Mouse (Mus musculus) kidney, embryonic 15.5 days (tissue): ENCODE measurements around the gene Plcb4. TPM values are rescaled to one million over a fixed set of nuclear protein-coding genes. Genes with fewer than 3 reads are reported as not detected.

Source experiments
- ATAC-seq: fragments of 200-750 bp; cut with Nextera tagmentation; replicated peaks from 2 replicates; pipeline ENCODE4 v1.8.0; 2017; ENCODE audit warnings: moderate TSS enrichment; ENCODE audit not compliant: low FRiP score
- H3K27ac ChIP-seq: fragments of 300-500 bp; sonication (generic); 2 replicates; pipeline ENCODE4 v1.5.1; 2015; ENCODE audit warnings: mild to moderate bottlenecking, inconsistent platforms
- H3K27me3 ChIP-seq: fragments of 300-500 bp; sonication (generic); 2 replicates; pipeline ENCODE4 v1.6.1; 2015; ENCODE audit warnings: inconsistent platforms
- H3K36me3 ChIP-seq: fragments of 300-500 bp; sonication (generic); 2 replicates; pipeline ENCODE4 v1.6.1; 2015; ENCODE audit warnings: inconsistent platforms
- H3K4me1 ChIP-seq: fragments of 300-500 bp; sonication (generic); 2 replicates; pipeline ENCODE4 v1.6.1; 2015; ENCODE audit warnings: inconsistent platforms
- H3K4me2 ChIP-seq: fragments of 300-500 bp; sonication (generic); 2 replicates; pipeline ENCODE4 v1.6.1; 2015; ENCODE audit warnings: moderate library complexity, mild to moderate bottlenecking, inconsistent platforms
- H3K4me3 ChIP-seq: fragments of 300-500 bp; sonication (generic); replicated peaks from 2 replicates; pipeline ENCODE4 v1.5.1; 2015; ENCODE audit warnings: mild to moderate bottlenecking, inconsistent platforms
- H3K9ac ChIP-seq: fragments of 300-500 bp; sonication (generic); 2 replicates; pipeline ENCODE4 v1.6.1; 2015; ENCODE audit warnings: mild to moderate bottlenecking, inconsistent platforms
- H3K9me3 ChIP-seq: fragments of 300-500 bp; sonication (generic); replicated peaks from 2 replicates; pipeline ENCODE4 v1.6.1; 2016; ENCODE audit warnings: inconsistent platforms
- WGBS: fragments of 180-500 bp; shearing (Covaris S2); methylation state at CpG from one replicate; pipeline ENCODE4 v1.1.7; 2015; ENCODE audit warnings: mixed read lengths; 5-methylcytosine and 5-hydroxymethylcytosine counted together
- polyA plus RNA-seq: library from polyadenylated mRNA; unstranded; fragments of >200 nt; fragmentation: Nextera tagmentation; extraction: Ambion mirVana; gene quantifications from 2 replicates; pipeline ENCODE4 v1.2.1, GENCODE M21; 2015

The Plcb4 gene
- polyA plus RNA-seq, 1 experiment from 2014 or later, result 20.9 TPM

DNA sequence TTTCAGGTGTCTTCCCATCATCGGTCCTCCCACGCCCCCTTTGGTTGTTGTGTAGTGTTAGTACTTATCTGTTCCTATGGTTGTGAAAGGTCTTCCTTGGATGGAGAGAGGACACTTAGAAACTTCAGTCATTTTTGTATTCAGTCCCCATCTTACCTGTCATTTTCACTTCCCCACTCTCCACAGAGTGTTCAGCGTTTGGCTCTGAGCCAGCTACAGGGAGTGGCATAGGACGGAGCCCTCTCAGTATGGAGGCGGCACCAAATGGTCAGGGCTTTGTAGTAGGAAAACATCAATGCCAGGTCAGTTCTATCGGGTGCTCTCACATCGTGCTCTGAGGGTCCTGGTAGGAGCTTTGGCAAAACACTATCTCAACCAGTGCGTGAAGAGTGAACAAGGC lies 85.9 kb downstream of the Plcb4 start:
- H3K4me2 ChIP-seq, result no peak overlapping the region
- 67% methylated on average over 8 of the region's 8 CpGs for WGBS

DNA sequence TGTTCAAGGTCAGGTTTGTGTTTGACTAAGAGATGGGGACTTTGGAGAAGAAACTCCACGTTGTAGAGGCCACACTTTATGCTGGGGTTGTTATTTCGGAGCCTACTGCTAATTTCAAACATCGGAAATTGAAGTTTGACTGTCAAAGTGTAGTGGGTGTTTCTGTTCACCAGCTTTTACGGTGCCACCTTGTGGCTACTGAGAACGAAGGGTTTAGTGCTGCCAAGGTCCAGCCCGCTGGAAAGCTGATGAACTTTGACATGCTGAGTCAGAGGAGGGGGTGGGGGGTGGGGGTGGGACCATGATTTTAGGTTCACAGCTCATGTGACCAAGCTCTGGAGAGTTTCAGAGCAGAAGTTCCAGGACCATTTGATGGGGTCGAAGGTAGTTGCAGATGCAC lies 86.3 kb downstream of the Plcb4 start:
- Histone ChIP-seq H3K4me2 (no peak overlapping the region), H3K9ac (no peak overlapping the region), H3K9me3 (no peaks in the 10 kb centered on the region), H3K27ac (no peak overlapping the region), H3K4me3 (no peak overlapping the region), H3K27me3 (no peaks in the 10 kb centered on the region), H3K36me3 (no peaks in the 10 kb centered on the region), H3K4me1 (peaks cover 40% of the 10 kb centered on the region)
- WGBS, result 53% methylated on average over 7 of the region's 7 CpGs
- no peak for ATAC-seq

More for the DNA sequence above, 85.9 kb downstream of the Plcb4 start:
- Histone ChIP-seq H3K4me3 (no peak overlapping the region), H3K27ac (no peak overlapping the region), H3K9me3 (no peaks in the 10 kb centered on the region), H3K27me3 (no peaks in the 10 kb centered on the region), H3K36me3 (no peaks in the 10 kb centered on the region), H3K4me1 (peaks cover 37% of the 10 kb centered on the region), H3K9ac (no peak overlapping the region)
- ATAC-seq, result peak; percentile 30; the same call in 1 of the 2 replicates

DNA sequence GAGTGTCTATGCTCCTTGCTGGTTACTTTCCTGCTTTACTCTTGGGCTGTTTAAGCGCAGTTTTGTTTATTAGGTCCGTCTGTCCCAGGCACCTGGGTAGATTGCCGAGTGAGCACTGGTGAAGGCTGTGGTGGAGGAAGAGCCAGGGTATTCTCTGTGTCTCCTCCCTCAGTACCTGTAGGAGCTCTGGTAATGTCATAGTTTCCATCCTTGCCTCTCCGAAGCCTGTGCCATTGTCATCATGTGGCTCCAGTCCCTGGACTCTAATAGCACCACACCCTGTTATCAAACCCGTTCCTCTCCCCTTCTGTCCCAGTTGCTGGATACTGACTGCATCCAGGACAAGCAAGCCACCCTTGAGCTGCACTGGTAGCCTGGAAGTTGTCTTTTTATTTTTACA lies 89.6 kb downstream of the Plcb4 start:
- Histone ChIP-seq H3K4me3 (no peak overlapping the region), H3K4me2 (no peak overlapping the region), H3K27ac (no peak overlapping the region), H3K27me3 (no peaks in the 10 kb centered on the region), H3K9me3 (no peaks in the 10 kb centered on the region), H3K36me3 (no peaks in the 10 kb centered on the region), H3K9ac (no peak overlapping the region), H3K4me1 (peaks cover 22% of the 10 kb centered on the region)
- ATAC-seq, result no peak
- 73% methylated on average over 5 of the region's 5 CpGs for WGBS

DNA sequence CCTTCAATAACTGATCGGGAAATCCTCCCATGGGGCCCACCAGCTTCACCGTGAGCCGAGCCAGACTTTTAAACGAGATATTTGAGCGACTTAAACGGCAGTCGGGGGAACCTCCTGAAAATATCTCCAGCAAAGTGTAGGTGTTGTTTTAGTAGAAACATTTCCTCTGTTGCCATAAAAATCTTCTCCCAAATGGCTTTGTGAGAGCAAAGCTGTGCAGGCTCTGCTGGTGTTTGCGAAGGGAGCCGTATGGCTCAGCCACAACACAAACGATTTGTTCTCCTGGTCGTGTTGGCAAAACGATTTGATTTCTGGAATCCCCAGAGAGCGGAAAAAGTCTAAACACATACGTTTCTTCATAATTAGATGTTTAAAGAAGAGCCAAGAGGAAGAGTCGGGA lies 90.8 kb downstream of the Plcb4 start:
- Histone ChIP-seq H3K9me3 (no peaks in the 10 kb centered on the region), H3K4me2 (no peak overlapping the region), H3K36me3 (no peaks in the 10 kb centered on the region), H3K4me1 (peaks cover 17% of the 10 kb centered on the region), H3K4me3 (no peak overlapping the region), H3K9ac (no peak overlapping the region), H3K27ac (no peak overlapping the region), H3K27me3 (no peaks in the 10 kb centered on the region)
- WGBS, result 53% methylated on average over 15 of the region's 15 CpGs
- ATAC-seq, result no peak

DNA sequence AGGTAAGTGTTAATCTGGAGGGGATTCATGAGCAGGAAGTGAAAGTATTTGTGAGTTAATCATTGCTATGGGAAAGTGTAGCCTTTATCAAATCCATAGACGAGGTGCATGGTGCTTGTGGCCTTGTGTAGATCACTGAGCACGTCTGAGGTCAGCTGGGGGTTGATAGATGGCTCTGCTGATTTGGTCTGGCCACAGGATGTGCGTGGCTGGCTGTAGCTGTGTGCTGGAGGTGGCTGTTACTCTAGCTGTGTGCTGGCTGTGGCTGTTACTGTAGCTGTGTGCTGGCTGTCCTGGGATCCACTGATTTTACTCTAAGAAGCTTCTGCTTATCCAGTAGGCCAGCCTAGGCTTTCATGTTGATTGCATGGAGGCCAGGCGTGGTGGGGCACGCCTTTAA lies 91.9 kb downstream of the Plcb4 start:
- Histone ChIP-seq H3K36me3 (no peaks in the 10 kb centered on the region), H3K4me2 (no peak overlapping the region), H3K9me3 (no peaks in the 10 kb centered on the region), H3K4me3 (no peak overlapping the region), H3K4me1 (peaks cover 13% of the 10 kb centered on the region; the same call in 1 of the 2 replicates), H3K9ac (no peak overlapping the region), H3K27me3 (no peaks in the 10 kb centered on the region), H3K27ac (no peak overlapping the region)
- ATAC-seq, result peak; percentile 68; the same call in 1 of the 2 replicates
- WGBS, result 62% methylated on average over 5 of the region's 5 CpGs

DNA sequence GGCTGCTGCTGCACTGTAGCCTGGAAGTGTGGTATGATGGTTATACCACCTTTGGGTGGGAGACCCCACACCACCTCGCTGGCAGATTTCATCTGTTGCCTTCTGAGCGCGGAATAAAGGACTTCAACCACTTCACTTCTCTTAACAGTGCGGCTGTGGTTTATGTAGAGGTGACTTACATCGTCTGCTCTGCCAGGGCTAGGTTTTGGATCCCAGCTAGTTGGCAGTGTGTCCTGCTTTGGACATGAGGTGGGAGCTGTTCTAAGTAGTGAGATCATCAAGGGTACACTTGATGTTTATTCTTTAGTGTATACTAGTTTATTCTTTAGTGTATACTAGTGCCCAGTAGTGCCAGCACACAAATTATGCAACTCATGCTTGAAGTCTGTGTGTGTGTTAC lies 97.0 kb downstream of the Plcb4 start:
- WGBS, result 94% methylated on average over 5 of the region's 5 CpGs
- Histone ChIP-seq H3K4me2 (no peak overlapping the region), H3K9ac (no peak overlapping the region), H3K27me3 (no peaks in the 10 kb centered on the region), H3K4me1 (0 out of 2 replicates have a peak, but pooled peaks cover 5% of the 10 kb centered on the region), H3K27ac (no peak overlapping the region), H3K4me3 (no peak overlapping the region), H3K36me3 (no peaks in the 10 kb centered on the region), H3K9me3 (no peaks in the 10 kb centered on the region)
- no peak for ATAC-seq

DNA sequence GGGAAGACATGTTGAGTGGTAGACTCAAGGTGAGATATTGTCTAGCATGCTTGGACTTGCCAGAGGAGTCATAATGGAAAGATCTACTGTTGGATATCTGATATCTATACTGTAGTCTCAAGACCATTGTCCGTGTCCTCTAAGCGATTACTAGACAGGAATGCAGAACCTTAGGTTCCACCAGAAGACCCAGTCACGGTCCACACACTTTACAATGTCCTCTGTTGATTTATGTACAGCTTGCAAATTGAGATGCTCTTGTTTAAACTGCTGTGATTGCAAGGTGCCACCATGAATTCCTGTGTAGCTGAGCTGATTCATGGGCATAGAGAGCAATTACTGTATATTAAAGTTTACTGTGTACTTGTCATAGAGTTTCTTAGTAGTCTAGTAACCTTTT lies 98.7 kb downstream of the Plcb4 start:
- H3K27ac ChIP-seq, result no peak overlapping the region
- H3K36me3 ChIP-seq, result no peaks in the 10 kb centered on the region
- 58% methylated on average over 3 of the region's 3 CpGs for WGBS
- H3K27me3 ChIP-seq, result no peaks in the 10 kb centered on the region
- H3K9ac ChIP-seq, result no peak overlapping the region
- peaks cover 8% of the 10 kb centered on the region; the same call in 1 of the 2 replicates for H3K4me1 ChIP-seq
- no peak overlapping the region for H3K4me2 ChIP-seq
- H3K9me3 ChIP-seq, result no peaks in the 10 kb centered on the region
- ATAC-seq, result peak; percentile 73
- H3K4me3 ChIP-seq, result no peak overlapping the region

DNA sequence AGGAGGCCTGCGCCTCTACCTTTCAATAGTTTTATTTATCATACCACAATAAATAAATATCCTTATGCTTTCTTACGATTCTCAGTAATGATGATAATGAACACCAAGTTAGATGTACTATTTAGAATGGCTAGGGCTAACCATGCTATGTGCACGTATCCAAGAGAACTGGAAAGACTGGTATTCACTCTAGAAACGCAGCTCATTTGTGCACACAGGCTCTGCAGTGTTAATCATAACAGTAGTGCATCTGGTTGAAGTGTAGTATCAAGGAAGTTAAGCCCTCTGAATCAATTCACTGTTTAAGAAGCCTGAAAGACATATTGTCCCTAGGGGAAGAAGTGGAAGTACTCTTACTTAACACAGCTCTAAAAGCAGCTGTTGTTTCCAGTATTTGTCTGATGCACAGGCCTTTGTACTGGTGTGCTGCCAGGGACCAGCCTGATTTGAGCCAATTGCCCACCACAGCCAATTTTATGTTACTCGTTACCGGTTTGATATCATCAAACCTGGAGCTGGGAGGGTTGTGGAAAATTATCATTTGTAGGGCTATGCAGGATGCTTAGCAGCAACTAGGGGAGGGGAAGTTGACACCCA lies 100.8 kb downstream of the Plcb4 start:
- no peak overlapping the region for H3K27ac ChIP-seq
- ATAC-seq, result no peak
- H3K27me3 ChIP-seq, result no peaks in the 10 kb centered on the region
- peaks cover 8% of the 10 kb centered on the region; the same call in 1 of the 2 replicates for H3K4me1 ChIP-seq
- no peak overlapping the region for H3K4me2 ChIP-seq
- H3K9ac ChIP-seq, result no peak overlapping the region
- H3K9me3 ChIP-seq, result no peaks in the 10 kb centered on the region
- H3K4me3 ChIP-seq, result no peak overlapping the region
- 79% methylated on average over 6 of the region's 6 CpGs for WGBS
- no peaks in the 10 kb centered on the region for H3K36me3 ChIP-seq

DNA sequence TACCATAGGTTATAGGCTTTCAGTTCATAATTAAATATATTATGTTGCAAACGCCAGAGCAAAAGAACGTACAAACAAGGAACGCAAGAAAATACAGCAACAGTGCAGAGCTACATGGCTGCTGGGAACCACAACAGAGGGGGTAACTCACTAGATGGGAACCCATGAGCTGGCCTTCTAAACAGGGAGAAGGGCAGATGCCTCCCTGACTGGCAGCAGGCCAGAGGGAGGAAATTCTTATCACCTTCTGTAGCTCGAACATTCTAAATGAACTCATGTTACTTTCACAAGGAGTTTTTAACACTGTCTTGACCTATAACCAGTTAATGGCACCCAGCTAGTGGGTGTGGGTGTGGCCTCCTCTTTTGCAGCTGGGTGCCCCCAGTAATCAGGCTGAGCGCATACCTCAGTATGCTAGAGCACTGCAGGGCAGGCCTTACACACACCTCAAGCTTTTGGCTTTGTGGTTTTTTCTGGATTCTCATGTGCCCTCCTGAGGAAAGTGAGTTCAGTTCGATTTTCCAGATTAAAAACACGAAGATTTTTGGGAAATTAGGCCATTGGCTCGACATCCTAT lies 102.5 kb downstream of the Plcb4 start:
- WGBS, result 69% methylated on average over 8 of the region's 8 CpGs
- no peak overlapping the region for H3K9ac ChIP-seq
- H3K4me2 ChIP-seq, result no peak overlapping the region
- no peaks in the 10 kb centered on the region for H3K27me3 ChIP-seq
- no peak overlapping the region for H3K4me3 ChIP-seq
- ATAC-seq, result no peak
- 0 out of 2 replicates have a peak overlapping the region, but pooled peaks have one; percentile 32 for H3K27ac ChIP-seq
- H3K4me1 ChIP-seq, result peaks cover 10% of the 10 kb centered on the region; the same call in 1 of the 2 replicates
- no peaks in the 10 kb centered on the region for H3K9me3 ChIP-seq
- H3K36me3 ChIP-seq, result no peaks in the 10 kb centered on the region

DNA sequence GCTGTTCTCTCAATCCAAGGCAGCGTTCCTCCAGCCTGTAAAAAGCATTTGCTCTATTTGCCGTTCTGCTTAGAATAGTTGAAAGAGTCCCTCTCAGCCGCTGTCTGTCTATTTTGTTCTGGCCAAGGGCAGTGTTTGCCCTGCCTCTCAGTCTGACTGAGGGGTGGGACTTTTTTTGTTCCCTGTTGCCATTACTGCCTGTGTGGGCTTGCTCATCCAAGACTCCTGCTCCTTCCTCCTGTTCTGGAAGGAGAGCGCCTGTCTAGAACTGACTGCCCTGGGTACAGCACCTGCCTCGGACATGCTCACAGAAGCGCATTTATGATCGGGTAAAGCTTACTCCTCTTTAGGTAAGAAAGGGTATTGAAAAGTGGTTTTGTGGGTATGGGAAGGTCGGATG lies 105.9 kb downstream of the Plcb4 start:
- ATAC-seq, result no peak
- Histone ChIP-seq H3K4me2 (no peak overlapping the region), H3K4me1 (peaks cover 25% of the 10 kb centered on the region), H3K4me3 (no peak overlapping the region), H3K36me3 (no peaks in the 10 kb centered on the region), H3K27me3 (no peaks in the 10 kb centered on the region), H3K27ac (no peak overlapping the region), H3K9me3 (no peaks in the 10 kb centered on the region), H3K9ac (no peak overlapping the region)
- 66% methylated on average over 8 of the region's 8 CpGs for WGBS

DNA sequence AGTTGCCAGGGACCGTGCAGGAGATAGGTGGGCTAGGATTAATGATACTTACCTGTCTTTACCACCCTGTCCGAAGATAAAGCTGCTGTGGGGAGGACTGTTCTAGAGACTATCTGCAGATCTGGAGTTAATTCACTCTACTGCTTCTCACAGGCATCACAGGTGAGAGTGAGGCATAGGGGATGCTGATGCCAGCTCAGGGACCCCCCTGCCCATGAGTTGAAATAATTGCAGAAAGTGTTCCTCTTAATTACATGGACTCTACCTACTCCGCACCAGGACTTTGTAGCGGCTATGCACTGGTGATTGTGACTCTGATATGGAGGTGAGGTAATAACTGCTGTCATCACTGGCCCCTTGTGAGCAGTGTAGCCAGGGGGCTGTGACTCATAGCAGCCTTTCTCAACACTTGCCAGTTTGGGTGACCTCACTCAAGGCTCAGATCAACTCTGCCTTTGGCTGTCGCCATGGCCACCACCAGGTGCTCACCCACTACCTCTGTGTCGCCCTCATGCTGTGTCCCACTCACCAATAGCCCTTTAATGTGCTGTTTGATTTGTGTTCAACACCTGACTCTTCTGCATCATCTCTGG lies 107.8 kb downstream of the Plcb4 start:
- no peaks in the 10 kb centered on the region for H3K27me3 ChIP-seq
- peaks cover 25% of the 10 kb centered on the region for H3K4me1 ChIP-seq
- ATAC-seq, result peak; percentile 85
- H3K9ac ChIP-seq, result no peak overlapping the region
- 72% methylated on average over 6 of the region's 6 CpGs for WGBS
- H3K36me3 ChIP-seq, result no peaks in the 10 kb centered on the region
- H3K9me3 ChIP-seq, result no peaks in the 10 kb centered on the region
- no peak overlapping the region for H3K4me2 ChIP-seq
- H3K27ac ChIP-seq, result no peak overlapping the region
- H3K4me3 ChIP-seq, result no peak overlapping the region

DNA sequence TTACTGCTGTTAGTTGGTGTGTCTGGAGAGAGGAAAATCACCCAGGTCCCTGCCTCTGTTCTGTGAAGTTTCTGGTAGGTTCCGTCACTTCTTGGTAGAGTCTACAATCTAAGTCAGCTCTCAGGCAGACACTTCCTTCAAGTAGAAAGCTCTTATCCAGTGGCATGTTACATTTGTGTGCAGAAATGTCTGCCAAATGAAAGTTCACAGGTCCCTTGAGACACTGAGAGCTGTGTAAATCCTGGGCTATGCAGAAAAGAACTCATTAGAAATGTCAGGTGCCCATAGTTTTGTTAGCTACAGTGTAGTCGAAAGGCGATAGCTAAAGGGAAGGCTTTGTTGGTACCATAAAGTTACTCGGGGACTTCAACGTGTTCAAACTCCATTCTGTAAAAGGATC lies 108.7 kb downstream of the Plcb4 start:
- WGBS, result 61% methylated on average over 5 of the region's 5 CpGs
- peaks cover 25% of the 10 kb centered on the region for H3K4me1 ChIP-seq
- no peak overlapping the region for H3K4me3 ChIP-seq
- no peak overlapping the region for H3K9ac ChIP-seq
- no peak for ATAC-seq
- no peaks in the 10 kb centered on the region for H3K9me3 ChIP-seq
- no peak overlapping the region for H3K4me2 ChIP-seq
- H3K27ac ChIP-seq, result no peak overlapping the region
- H3K27me3 ChIP-seq, result no peaks in the 10 kb centered on the region
- no peaks in the 10 kb centered on the region for H3K36me3 ChIP-seq
